Mouse (Mus musculus) lung, adult 2 months (tissue): ENCODE results near the gene Dab2ip.

Source experiments
- CTCF ChIP-seq: fragments of 200-500 bp; IDR thresholded peaks from 2 replicates; pipeline ENCODE4 v1.5.1; 2011; ENCODE audit warnings: mild to moderate bottlenecking, low read length, control low read depth; ENCODE audit not compliant: insufficient read depth
- POLR2A ChIP-seq: fragments of 200-500 bp; IDR thresholded peaks from 2 replicates; pipeline ENCODE4 v1.6.1; 2011; ENCODE audit warnings: low read depth, mild to moderate bottlenecking, control low read depth, low read length, borderline replicate concordance; ENCODE audit errors: extremely low read depth

GRCm38 (mm10) chr2:35669748-35670147 lies 111.7 kb downstream of the Dab2ip start:
- TF ChIP-seq POLR2A, result no peak
- TF ChIP-seq CTCF, result no peak
